Mouse (Mus musculus): ENCODE measurements around the gene Ramp1.

DNA sequence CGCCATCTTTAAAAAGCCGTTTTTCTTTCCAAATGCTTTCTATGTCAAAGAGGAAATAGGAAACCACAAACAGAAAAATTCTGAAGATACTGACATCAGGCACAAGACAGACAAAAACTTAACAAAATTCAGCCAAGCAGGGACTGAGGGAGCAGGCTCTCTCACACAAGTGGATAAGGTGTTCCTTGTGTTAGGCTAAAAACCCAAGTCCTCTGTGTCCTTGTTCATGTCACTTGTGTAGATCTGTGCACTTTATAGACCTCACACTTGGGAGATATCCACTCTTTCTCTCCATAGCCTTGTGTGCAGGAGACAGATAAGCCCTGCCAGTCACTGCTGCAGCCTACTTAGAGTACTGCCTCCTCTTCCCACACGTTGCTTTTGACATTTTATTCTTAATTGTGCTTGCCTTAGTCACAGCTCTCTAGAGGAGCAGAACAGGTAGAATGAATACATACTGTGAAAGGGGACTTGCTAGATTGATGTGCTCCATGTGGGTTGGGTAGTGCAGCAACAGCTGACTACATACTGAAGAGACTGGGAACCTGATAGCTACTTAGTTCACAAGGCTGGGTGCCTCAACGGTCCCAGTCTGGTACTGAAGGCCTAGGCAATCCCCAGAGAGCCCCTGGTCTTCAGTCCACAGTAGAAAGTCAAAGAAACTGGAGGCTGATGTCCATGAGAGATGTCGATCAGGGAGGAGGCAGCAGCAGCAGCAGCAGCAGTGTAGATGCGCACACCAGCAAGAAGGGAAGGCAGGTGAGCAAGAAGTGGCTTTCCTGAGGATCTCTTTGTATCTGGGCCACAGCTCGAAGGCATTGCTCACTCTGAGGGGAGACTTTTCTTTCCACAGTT lies 8.4 kb downstream of the Ramp1 start:
- no peak for TF ChIP-seq CTCF (IDR thresholded peaks at IDR 0.05; ENCODE audit: low read depth)
- peak; percentile 61 for TF ChIP-seq EP300 (IDR thresholded peaks at IDR 0.05; ENCODE audit: low read depth)
